Mouse (Mus musculus) embryonic fibroblast, embryonic 13.5 days (primary cell): ENCODE data around the gene Abhd17b. TPM values are rescaled to one million over a fixed set of nuclear protein-coding genes. Genes with fewer than 3 reads are reported as not detected.

Experiments
- H3K27ac ChIP-seq: 2 replicates; pipeline ENCODE4 v1.5.1; 2012; ENCODE audit warnings: low read length, control low read depth, inconsistent platforms; ENCODE audit not compliant: insufficient read depth
- H3K4me1 ChIP-seq: 2 replicates; pipeline ENCODE4 v1.6.1; 2011; ENCODE audit warnings: low read length; ENCODE audit not compliant: control insufficient read depth, insufficient read depth
- H3K4me3 ChIP-seq: 2 replicates; pipeline ENCODE4 v1.5.1; 2011; ENCODE audit warnings: mild to moderate bottlenecking, control low read depth, low read length; ENCODE audit not compliant: insufficient read depth
- CTCF ChIP-seq: IDR thresholded peaks from 2 replicates; pipeline ENCODE4 v1.5.1; 2011; ENCODE audit warnings: mild to moderate bottlenecking, control low read depth, low read length, moderate library complexity, borderline replicate concordance; ENCODE audit not compliant: insufficient read depth
- POLR2A ChIP-seq: IDR thresholded peaks from 2 replicates; pipeline ENCODE4 v1.6.1; 2011; ENCODE audit warnings: low read depth, mild to moderate bottlenecking, control low read depth, low read length, moderate library complexity
- polyA plus RNA-seq: library from polyadenylated mRNA; stranded (reverse); fragments of >200 nt; gene quantifications from 2 replicates; pipeline ENCODE4 v1.2.4, GENCODE M21; 2011; ENCODE audit warnings: low read depth; ENCODE audit not compliant: missing spikeins, insufficient read length

Abhd17b gene
- polyA plus RNA-seq, 1 experiment = 25.6 TPM

DNA sequence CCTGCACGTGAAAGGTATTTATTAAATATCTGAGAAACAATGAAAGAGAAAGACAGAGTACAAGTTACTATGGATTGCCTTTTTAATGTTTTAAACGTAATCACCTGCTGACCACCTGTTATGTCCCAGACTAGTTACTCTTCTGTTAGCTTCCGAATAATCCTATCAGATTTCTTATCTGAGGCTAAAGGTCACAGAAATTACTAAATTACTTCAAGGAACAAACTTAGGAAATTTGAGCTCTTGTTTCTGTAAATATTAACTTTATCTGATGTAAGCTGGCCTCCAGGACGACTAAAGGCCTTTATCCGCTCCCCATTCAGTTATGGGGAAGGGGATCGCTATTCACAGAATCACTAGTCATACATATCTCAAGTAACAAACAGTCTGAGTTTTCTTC, 1.3 kb upstream of the Abhd17b start:
- Histone ChIP-seq H3K4me1 (peaks cover 6% of the 10 kb centered on the region; the same call in 1 of the 2 replicates), H3K27ac (peak overlapping the region; percentile 90), H3K4me3 (peak overlapping the region; percentile 72)
- TF ChIP-seq CTCF = no peak
- no peak for TF ChIP-seq POLR2A

DNA sequence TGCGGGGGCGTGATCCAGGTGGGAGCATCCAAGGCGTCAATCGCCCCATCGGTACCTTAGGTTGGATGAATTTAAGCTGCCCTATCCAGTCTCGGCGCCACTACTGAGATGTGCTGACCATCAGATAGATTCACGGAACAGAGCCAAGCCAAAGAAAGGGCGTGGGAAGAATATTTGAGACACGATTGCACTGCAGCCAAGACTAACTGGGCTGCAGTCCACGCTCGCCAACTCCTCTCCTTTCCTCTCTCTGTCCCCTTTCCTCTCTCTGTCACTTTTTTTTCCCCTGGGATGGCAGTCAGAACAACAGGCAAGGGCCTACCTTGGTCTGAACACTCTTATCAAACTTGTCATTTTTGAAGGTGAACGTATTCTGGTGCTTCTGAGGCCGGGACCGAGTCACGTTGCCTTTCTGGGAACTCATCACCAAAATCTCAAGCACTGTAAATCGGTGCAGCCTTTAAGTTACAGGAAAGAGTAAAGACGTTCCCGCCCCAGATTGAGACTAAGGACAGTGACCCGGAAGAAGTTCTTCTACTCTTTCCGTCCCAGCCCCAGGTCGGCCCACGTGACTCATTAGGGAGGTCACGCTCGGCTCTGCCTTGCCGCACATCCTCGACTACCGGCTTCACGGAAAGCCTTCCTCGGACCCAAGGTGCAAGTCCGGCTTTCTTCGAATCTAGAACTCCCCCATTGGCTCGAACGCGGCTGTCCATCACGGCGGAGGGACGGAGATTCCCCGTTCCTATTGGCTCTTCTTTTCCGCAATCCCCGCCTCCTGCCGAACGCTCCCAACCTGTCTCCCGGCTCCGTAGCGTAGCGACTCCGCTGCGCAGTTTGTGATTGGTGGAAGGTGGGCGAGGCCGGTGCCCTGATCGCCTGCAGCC, 457 bp upstream of the Abhd17b start, which contains the start of gene 1110059E24Rik:
1110059E24Rik (minus strand) TSS at position 692 of the 887 bp plus-strand sequence.
- Histone ChIP-seq H3K27ac (peak within 1 kb of the TSS; percentile 90), H3K4me3 (peak within 1 kb of the TSS; percentile 72), H3K4me1 (peaks cover 6% of the 10 kb centered on the region; the same call in 1 of the 2 replicates)
- TF ChIP-seq CTCF = no peak
- TF ChIP-seq POLR2A = peak; percentile 66

DNA sequence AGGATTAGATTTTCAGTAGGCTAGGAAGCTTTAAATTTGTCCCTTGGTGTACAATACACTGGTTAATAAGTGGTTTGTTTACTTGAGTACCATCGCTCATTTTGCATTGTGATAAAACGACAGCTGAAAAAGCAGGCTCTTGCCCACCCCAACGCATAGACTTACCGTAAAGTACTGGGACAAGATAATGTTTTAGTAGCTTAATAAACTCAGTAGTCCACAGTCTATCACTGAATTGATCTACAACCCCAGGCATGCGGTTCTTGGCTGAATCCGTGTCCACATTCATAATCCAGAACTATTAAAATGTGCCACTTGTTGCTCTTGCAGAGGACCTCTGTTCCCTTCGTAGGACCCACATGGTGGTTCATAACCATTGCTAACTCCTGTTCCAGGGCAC, 1.8 kb downstream of the Abhd17b start:
- no peak for TF ChIP-seq POLR2A
- no peak for TF ChIP-seq CTCF
- Histone ChIP-seq H3K4me1 (peaks cover 6% of the 10 kb centered on the region), H3K27ac (no peak overlapping the region), H3K4me3 (peak overlapping the region; percentile 72)

DNA sequence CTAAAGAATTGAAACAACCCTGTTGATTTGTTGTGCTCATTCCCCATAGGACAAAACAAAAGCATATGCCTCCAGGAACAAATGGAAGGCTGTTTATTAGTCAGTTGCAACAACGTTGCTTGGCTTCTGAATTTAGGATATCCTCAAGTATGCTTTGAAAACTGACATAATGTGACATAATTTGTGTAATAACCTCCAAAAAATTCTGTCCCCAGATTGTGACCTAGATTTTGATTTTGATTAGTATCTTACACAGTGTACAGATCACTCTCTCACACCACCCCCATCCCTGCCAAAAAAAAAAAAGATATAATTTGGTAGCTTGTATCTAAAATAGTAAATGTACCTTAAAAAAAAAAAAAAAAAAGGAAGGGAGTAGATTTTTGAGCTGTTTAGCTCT, 7.7 kb downstream of the Abhd17b start:
- Histone ChIP-seq H3K27ac (peak overlapping the region; percentile 34; the same call in 1 of the 2 replicates), H3K4me1 (peaks cover 9% of the 10 kb centered on the region)
- TF ChIP-seq CTCF = no peak
- TF ChIP-seq POLR2A = no peak

DNA sequence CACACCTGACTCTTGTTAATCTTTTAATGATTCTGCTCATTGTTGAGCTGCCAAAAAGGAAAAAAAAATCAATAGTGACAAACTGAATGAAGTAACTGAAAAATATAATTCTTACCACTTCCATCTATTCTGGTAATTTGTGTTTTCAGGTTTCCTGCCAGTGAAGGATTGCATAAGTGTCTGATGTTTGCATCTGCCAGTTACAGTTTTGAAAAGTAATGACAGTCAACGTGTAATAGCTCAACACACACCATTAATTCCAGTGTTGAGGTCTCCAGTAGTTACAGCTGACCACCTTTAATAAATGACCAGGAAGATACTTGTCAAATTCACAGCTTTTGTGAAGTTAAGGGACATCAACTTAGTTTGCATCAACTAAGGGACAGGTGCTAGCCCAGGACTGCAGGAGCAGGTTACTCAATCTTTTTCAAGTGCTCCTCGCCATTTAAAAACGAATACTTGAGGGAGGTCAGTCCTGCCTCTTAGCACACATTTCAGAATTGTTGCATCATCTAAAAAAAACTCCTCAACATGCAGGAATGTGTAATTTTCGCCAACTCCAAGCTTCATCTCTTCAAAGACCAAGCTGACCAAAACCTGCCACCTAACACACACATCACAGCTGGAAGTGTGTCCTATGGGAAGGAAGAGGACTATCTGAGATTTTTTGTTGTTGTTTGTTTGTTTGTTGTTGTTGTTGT, 10.9 kb downstream of the Abhd17b start:
- no peak overlapping the region for H3K4me3 ChIP-seq
- H3K4me1 ChIP-seq = peaks cover 7% of the 10 kb centered on the region
- peak overlapping the region; percentile 87 for H3K27ac ChIP-seq
- TF ChIP-seq POLR2A (no peak), CTCF (no peak)

More for the DNA sequence above, 7.7 kb downstream of the Abhd17b start:
- no peak overlapping the region for H3K4me3 ChIP-seq

DNA sequence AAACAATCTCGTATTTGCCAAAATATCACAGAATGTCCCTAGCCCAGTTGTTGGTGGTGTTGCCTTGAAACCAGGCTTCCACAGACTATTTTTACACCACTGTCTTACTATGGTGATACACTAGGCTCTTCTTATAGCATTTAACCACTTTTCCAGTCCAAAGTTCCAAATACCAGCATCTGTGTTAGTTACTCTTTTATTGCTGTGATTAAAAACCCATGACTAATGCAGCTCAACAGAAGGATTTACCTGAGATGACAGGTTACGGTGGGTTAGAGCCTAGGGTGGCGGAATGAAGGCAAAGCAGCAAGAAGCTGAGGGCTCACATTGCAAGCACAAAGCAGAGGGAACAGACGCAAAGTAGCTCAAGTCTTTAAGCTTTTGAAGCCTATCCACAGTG, 16.7 kb downstream of the Abhd17b start:
- TF ChIP-seq POLR2A = no peak
- no peak for TF ChIP-seq CTCF
- H3K4me1 ChIP-seq = no peaks in the 10 kb centered on the region
- H3K4me3 ChIP-seq = no peak overlapping the region
- H3K27ac ChIP-seq = no peak overlapping the region

DNA sequence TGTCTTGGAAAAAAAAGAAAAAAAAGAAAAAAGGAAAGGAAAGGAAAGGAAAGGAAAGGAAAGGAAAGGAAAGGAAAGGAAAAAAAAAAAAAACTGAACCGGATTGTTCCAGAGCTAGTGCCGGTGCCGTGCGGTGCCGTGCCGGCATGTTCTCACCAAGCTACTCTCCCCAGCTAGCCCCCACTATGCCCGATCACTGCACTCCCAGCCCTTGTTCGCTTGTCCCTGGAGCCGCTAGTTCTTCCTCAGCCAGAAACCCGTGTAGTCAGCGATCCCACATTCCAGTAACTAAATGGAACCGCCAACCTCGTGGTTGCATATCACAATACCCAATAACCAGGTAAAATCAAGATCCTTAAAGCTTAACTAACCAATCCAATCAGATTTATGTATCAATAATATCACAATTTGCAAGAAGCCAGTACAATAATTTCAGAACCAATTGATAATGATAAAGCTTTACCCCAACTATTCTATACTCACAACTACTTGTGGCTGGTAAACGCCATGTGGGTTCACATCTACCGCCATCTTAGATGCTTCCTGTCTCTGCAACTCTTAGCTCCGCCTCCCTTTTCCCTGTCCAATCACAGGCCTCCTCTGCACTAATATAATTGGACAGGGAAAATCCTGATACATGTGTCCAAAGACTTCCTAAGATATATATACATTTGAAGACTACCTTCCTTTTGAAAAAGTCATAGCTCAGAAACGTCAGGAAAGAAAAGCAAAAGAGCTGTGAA, 21.5 kb downstream of the Abhd17b start:
- no peak overlapping the region for H3K27ac ChIP-seq
- no peak overlapping the region for H3K4me3 ChIP-seq

DNA sequence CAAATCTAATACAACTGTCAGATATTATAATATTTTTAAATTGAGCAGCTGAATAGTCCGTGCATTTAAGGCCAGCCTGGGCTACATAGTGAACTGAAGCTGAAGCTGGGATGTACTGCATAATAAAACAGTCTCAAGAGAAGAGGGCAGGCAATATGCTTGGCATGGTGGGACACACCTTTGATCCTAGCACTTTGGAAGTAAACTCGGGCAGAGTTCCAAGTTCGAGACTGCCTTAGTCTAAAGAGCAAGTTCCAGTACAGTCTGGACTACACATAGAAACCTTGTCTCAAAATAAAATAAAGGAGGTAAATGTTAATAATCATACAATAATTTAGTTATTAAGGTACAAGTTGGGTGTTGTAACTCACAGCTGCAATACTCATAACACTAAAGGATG, 27.1 kb downstream of the Abhd17b start:
- no peaks in the 10 kb centered on the region for H3K4me1 ChIP-seq
- no peak overlapping the region for H3K4me3 ChIP-seq
- no peak overlapping the region for H3K27ac ChIP-seq
- TF ChIP-seq POLR2A (no peak), CTCF (no peak)

More for the DNA sequence above, 21.5 kb downstream of the Abhd17b start:
- TF ChIP-seq CTCF (no peak), POLR2A (no peak)
- no peaks in the 10 kb centered on the region for H3K4me1 ChIP-seq

DNA sequence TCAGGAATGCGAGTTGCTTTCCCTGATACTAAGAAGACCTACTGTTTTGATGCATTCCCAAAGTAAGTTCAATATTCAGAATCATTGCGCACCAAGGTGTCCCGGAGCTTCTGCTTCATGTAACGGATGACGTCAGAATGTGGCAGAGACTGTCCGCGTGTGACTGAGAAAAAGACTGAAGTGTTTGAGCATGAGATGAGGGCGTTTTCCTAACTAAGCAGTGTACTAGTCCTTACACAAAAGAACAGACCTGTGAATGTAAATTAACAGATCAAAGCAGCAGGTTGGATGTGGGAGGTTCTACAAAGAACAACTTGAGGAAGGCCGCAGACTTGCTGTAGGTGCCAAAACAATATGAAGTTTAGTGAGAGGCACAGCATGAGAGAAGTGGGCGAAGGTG, 28.0 kb downstream of the Abhd17b start:
- Histone ChIP-seq H3K4me1 (no peaks in the 10 kb centered on the region), H3K27ac (no peak overlapping the region), H3K4me3 (no peak overlapping the region)
- no peak for TF ChIP-seq POLR2A
- TF ChIP-seq CTCF = no peak
